Comparison of ENCODE assay signal across 8 mouse cellular contexts in the genomic region with DNA sequence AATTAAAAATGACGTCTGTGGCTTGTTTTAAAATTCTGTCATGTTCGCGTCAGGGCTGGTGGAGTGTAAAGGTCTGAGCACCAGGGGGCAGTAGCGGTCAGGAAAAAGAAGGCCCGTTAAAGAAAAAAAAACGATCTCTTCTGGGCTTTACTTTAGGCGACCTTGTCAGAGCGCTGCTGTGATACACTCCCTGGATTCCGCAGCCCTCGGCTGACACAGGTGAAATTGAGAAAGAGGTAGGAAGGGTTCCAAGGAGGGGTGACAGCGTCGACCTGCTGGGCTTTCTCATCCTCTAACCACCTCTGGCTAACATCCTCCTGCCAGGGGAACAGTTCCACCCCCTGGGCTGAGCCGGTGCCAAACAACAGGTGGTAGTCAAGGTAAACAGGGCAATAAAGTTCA. TPM values are rescaled to one million over a fixed set of nuclear protein-coding genes. Genes with fewer than 3 reads are reported as not detected.
DNase-seq lines count a peak whose midpoint lies in the region; ATAC-seq and TF ChIP-seq lines count a peak whose summit lies in the region.

No protein-coding gene starts in this region.

- H3K4me2 ChIP-seq in intestine, postnatal 0 days (replicated peaks; ENCODE audit: low read depth): peak overlapping the region; percentile 56
- peak overlapping the region; percentile 41 for H3K4me2 ChIP-seq in neural tube, embryonic 14.5 days (ENCODE audit: low read depth, low read length)

- H3K27me3 ChIP-seq in intestine, postnatal 0 days (replicated peaks; ENCODE audit: control insufficient read depth, insufficient read depth, low read length): no peaks in the 10 kb centered on the region
- H3K27me3 ChIP-seq in neural tube, embryonic 14.5 days (ENCODE audit: control insufficient read depth, insufficient read depth, low read length): no peaks in the 10 kb centered on the region

- H3K4me3 ChIP-seq in intestine, postnatal 0 days (ENCODE audit: low read depth, low read length): no peak overlapping the region
- H3K4me3 ChIP-seq in neural tube, embryonic 14.5 days (ENCODE audit: low read depth, low read length): no peak overlapping the region

- H3K9ac ChIP-seq in intestine, postnatal 0 days (ENCODE audit: low read depth, low read length): no peak overlapping the region
- H3K9ac ChIP-seq in neural tube, embryonic 14.5 days (replicated peaks; ENCODE audit: low read depth, low read length): 0 out of 2 replicates have a peak overlapping the region, but pooled peaks have one; percentile 11

- WGBS in intestine, postnatal 0 days: 3% methylated on average over 13 of the region's 13 CpGs
- 4% methylated on average over 13 of the region's 13 CpGs for WGBS in neural tube, embryonic 14.5 days

- ATAC-seq in common myeloid progenitor, adult 5-6 weeks (replicated peaks; ENCODE audit: low read depth, poor library complexity, severe bottlenecking): peak; percentile 82
- ATAC-seq in intestine, postnatal 0 days: peak; percentile 29; the same call in 1 of the 2 replicates
- ATAC-seq in neural tube, embryonic 14.5 days (ENCODE audit: low read depth): 0 out of 2 replicates have a peak, but pooled peaks have one; percentile 41

- H3K9me3 ChIP-seq in intestine, postnatal 0 days (ENCODE audit: control insufficient read depth): no peaks in the 10 kb centered on the region
- no peaks in the 10 kb centered on the region for H3K9me3 ChIP-seq in neural tube, embryonic 14.5 days (ENCODE audit: control insufficient read depth, low read length)

- peaks cover 4% of the 10 kb centered on the region; the same call in 1 of the 2 replicates for H3K4me1 ChIP-seq in intestine, postnatal 0 days (replicated peaks; ENCODE audit: control insufficient read depth, insufficient read depth, low read length)
- H3K4me1 ChIP-seq in neural tube, embryonic 14.5 days (ENCODE audit: control insufficient read depth, insufficient read depth, low read length): peaks cover 3% of the 10 kb centered on the region; the same call in 1 of the 2 replicates

- peak; percentile 83 for TF ChIP-seq CTCF in intestine, postnatal 0 days (IDR thresholded peaks at IDR 0.05; ENCODE audit: low read depth)

- peak; percentile 90 for DNase-seq in 3T3-L1 (ENCODE audit: low read depth, low spot score)
- DNase-seq in ES-CJ7 (ENCODE audit: low read depth, low spot score): peak; percentile 73
- peak; percentile 15 for DNase-seq in gastrocnemius, postnatal 25 days
- DNase-seq in lung, adult 18-20 months: peak; percentile 46 to 54
- peak; percentile 71 for DNase-seq in urinary bladder, postnatal 25 days (ENCODE audit: low spot score)

- H3K27ac ChIP-seq in intestine, postnatal 0 days (ENCODE audit: low read depth, low read length): no peak overlapping the region
- no peak overlapping the region for H3K27ac ChIP-seq in neural tube, embryonic 14.5 days (ENCODE audit: low read depth, low read length)

- no peaks in the 10 kb centered on the region for H3K36me3 ChIP-seq in intestine, postnatal 0 days (ENCODE audit: control insufficient read depth, insufficient read depth)
- H3K36me3 ChIP-seq in neural tube, embryonic 14.5 days (ENCODE audit: control insufficient read depth, insufficient read depth, low read length): no peaks in the 10 kb centered on the region

RNA-seq across cellular contexts. Expression of a gene that starts 20.9 kb away (rescaled TPM):
- 145 and 156 TPM in 2 replicates for total RNA-seq in common myeloid progenitor, adult 5-6 weeks (2017)
- total RNA-seq in gastrocnemius, postnatal 25 days (2021): 10 to 100 TPM; 54.0 to 54.3 TPM
- 253 and 260 TPM in 2 replicates for polyA plus RNA-seq in intestine, postnatal 0 days (2015; fragmentation: Nextera tagmentation; extraction: Ambion mirVana)
- polyA plus RNA-seq in neural tube, embryonic 14.5 days (2014; fragmentation: Nextera tagmentation; extraction: Ambion mirVana): 776 and 794 TPM in 2 replicates

Comparison
In these comparisons a context has a peak if more than half of its experiments do, and no peak if none do; other contexts are left out.
1. DNase-seq: peak in every context shown above with its lines; median percentile 90 in 3T3-L1; 73 in ES-CJ7; 71 in urinary bladder, postnatal 25 days; 50 in lung, adult 18-20 months; 15 in gastrocnemius, postnatal 25 days.
2. ATAC-seq: peak in every context shown above with its lines; median percentile 82 in common myeloid progenitor, adult 5-6 weeks; 41 in neural tube, embryonic 14.5 days; 29 in intestine, postnatal 0 days.